Comparison of ENCODE assay signal across 31 mouse cellular contexts in genomic region chr5:100568177-100568576, GRCm38 (mm10). TPM values are rescaled to one million over a fixed set of nuclear protein-coding genes. Genes with fewer than 3 reads are reported as not detected.
DNase-seq lines count a peak whose midpoint lies in the region; ATAC-seq and TF ChIP-seq lines count a peak whose summit lies in the region.
"Had no signal": no experiment of that assay in that cellular context is flagged by ENCODE, and none has a peak within 500 bp of the region (broad histone marks: within the 10 kb centered on the region; RNA-seq: fewer than 3 reads in every experiment).

No protein-coding gene starts in this region.

- H3K4me1 ChIP-seq in kidney, embryonic 15.5 days: peaks cover 53% of the 10 kb centered on the region
- H3K4me1 ChIP-seq in CH12.LX (ENCODE audit: control insufficient read depth in 1 of 2, insufficient read depth in 2 of 2): peaks cover 2 to 63% of the 10 kb centered on the region in 2 experiments; a peak in 3 of 4 replicates
- peaks cover 3% of the 10 kb centered on the region for H3K4me1 ChIP-seq in embryonic fibroblast, embryonic 13.5 days (ENCODE audit: control insufficient read depth, insufficient read depth, low read length)
- H3K4me1 ChIP-seq in liver, postnatal 0 days (ENCODE audit: insufficient read depth): peaks cover 23% of the 10 kb centered on the region
- H3K4me1 ChIP-seq: hindbrain, embryonic 15.5 days; midbrain, embryonic 15.5 days; neural tube, embryonic 13.5 days had no signal

- no peaks in the 10 kb centered on the region for H3K9me3 ChIP-seq in kidney, embryonic 15.5 days (replicated peaks)
- H3K9me3 ChIP-seq in CH12.LX (replicated peaks; ENCODE audit: low read length): no peaks in the 10 kb centered on the region
- no peaks in the 10 kb centered on the region for H3K9me3 ChIP-seq in liver, postnatal 0 days (ENCODE audit: low read length)
- H3K9me3 ChIP-seq: embryonic facial prominence, embryonic 15.5 days; forebrain, embryonic 10.5 days; hindbrain, embryonic 15.5 days; limb, embryonic 10.5 days; lung, embryonic 15.5 days; midbrain, embryonic 15.5 days; neural tube, embryonic 13.5 days had no signal

- H3K4me3 ChIP-seq in kidney, embryonic 15.5 days (replicated peaks): no peak overlapping the region
- no peak overlapping the region for H3K4me3 ChIP-seq in CH12.LX (replicated peaks in 1 of 3; ENCODE audit: low read depth in 2 of 3, low read length in 2 of 3, poor library complexity in 1 of 3)
- H3K4me3 ChIP-seq in embryonic fibroblast, embryonic 13.5 days (ENCODE audit: insufficient read depth, low read length): no peak overlapping the region
- H3K4me3 ChIP-seq in liver, postnatal 0 days (ENCODE audit: low read depth, low read length): no peak overlapping the region
- H3K4me3 ChIP-seq: embryonic facial prominence, embryonic 15.5 days; forebrain, embryonic 10.5 days; hindbrain, embryonic 15.5 days; limb, embryonic 10.5 days; lung, embryonic 15.5 days; midbrain, embryonic 15.5 days; neural tube, embryonic 13.5 days had no signal

- TF ChIP-seq POLR2A in CH12.LX (IDR thresholded peaks at IDR 0.05; ENCODE audit: low read depth, low read length): 0 out of 2 replicates have a peak, but pooled peaks have one; percentile 5
- no peak for TF ChIP-seq POLR2A in embryonic fibroblast, embryonic 13.5 days (IDR thresholded peaks at IDR 0.05; ENCODE audit: low read depth, low read length)

- H3K36me3 ChIP-seq in kidney, embryonic 15.5 days: no peaks in the 10 kb centered on the region
- peaks cover 0 to 13% of the 10 kb centered on the region in 2 experiments for H3K36me3 ChIP-seq in CH12.LX (replicated peaks in 1 of 2; ENCODE audit: control insufficient read depth in 1 of 2, insufficient read depth in 1 of 2, low read length in 1 of 2)
- peaks cover 3% of the 10 kb centered on the region; the same call in 1 of the 2 replicates for H3K36me3 ChIP-seq in liver, postnatal 0 days (replicated peaks; ENCODE audit: insufficient read depth, low read length)
- H3K36me3 ChIP-seq: embryonic facial prominence, embryonic 15.5 days; forebrain, embryonic 10.5 days; hindbrain, embryonic 15.5 days; limb, embryonic 10.5 days; lung, embryonic 15.5 days; midbrain, embryonic 15.5 days; neural tube, embryonic 13.5 days had no signal

- 0 out of 2 replicates have a peak, but pooled peaks have one; percentile 4 for TF ChIP-seq EP300 in CH12.LX (IDR thresholded peaks at IDR 0.05; ENCODE audit: low read length)
- no peak for TF ChIP-seq EP300 in liver, postnatal 0 days (IDR thresholded peaks at IDR 0.05; ENCODE audit: low read depth)

- TF ChIP-seq CTCF in CH12.LX (conservative IDR thresholded peaks at IDR 0.05 in 1 of 2, IDR thresholded peaks at IDR 0.05 in 1 of 2; ENCODE audit: low read depth in 2 of 2, low read length in 2 of 2): no peak
- TF ChIP-seq CTCF in embryonic fibroblast, embryonic 13.5 days (IDR thresholded peaks at IDR 0.05; ENCODE audit: borderline replicate concordance, insufficient read depth, low read length): no peak
- no peak for TF ChIP-seq CTCF in liver, postnatal 0 days (IDR thresholded peaks at IDR 0.05; ENCODE audit: low read depth)

- in situ Hi-C loops in CH12.LX (cut with MboI; ENCODE audit: low pct_ligation_motif_present, low pct_unique_long_range_greater_than_20kb, low sequenced_read_pairs): loop anchor here (5.0 to 25.0 kb wide), 2 partner anchors 94 to 219 kb away; partner anchors contain the start of genes Helq and Mrps18c

- no peak overlapping the region for H3K9ac ChIP-seq in kidney, embryonic 15.5 days
- H3K9ac ChIP-seq in CH12.LX (ENCODE audit: insufficient read depth, low read depth): peak overlapping the region; percentile 79
- no peak overlapping the region for H3K9ac ChIP-seq in liver, postnatal 0 days (replicated peaks)
- H3K9ac ChIP-seq: embryonic facial prominence, embryonic 15.5 days; hindbrain, embryonic 15.5 days; lung, embryonic 15.5 days; midbrain, embryonic 15.5 days; neural tube, embryonic 13.5 days had no signal

- ATAC-seq in kidney, embryonic 15.5 days (replicated peaks; ENCODE audit: low FRiP score): no peak
- ATAC-seq in liver, postnatal 0 days: no peak
- ATAC-seq: activated CD4-positive, CD25-positive, alpha-beta regulatory T cell, adult 4 months; CD4-positive, CD25-positive, alpha-beta regulatory T cell, adult 4 months; forebrain, embryonic 16.5 days; midbrain, embryonic 15.5 days had no signal

- peak overlapping the region; percentile 86 for H3K27ac ChIP-seq in kidney, embryonic 15.5 days
- peak overlapping the region; percentile 68 for H3K27ac ChIP-seq in CH12.LX (ENCODE audit: insufficient read depth, low read depth)
- H3K27ac ChIP-seq in embryonic fibroblast, embryonic 13.5 days (ENCODE audit: insufficient read depth, low read length): peak overlapping the region; percentile 31; the same call in 1 of the 2 replicates
- H3K27ac ChIP-seq in liver, postnatal 0 days (ENCODE audit: low read depth): peak overlapping the region; percentile 76
- H3K27ac ChIP-seq: embryonic facial prominence, embryonic 15.5 days; forebrain, embryonic 10.5 days; hindbrain, embryonic 15.5 days; limb, embryonic 10.5 days; macrophage; midbrain, embryonic 15.5 days; neural tube, embryonic 13.5 days had no signal

- H3K79me2 ChIP-seq in CH12.LX (replicated peaks; ENCODE audit: control insufficient read depth, extremely low read depth, insufficient read depth, poor library complexity, severe bottlenecking): no peaks in the 10 kb centered on the region

- no peak for TF ChIP-seq RAD21 in CH12.LX (IDR thresholded peaks at IDR 0.05; ENCODE audit: low read depth, low read length)

- H3K27me3 ChIP-seq in kidney, embryonic 15.5 days: no peaks in the 10 kb centered on the region
- H3K27me3 ChIP-seq in CH12.LX (replicated peaks): no peaks in the 10 kb centered on the region
- H3K27me3 ChIP-seq in liver, postnatal 0 days (ENCODE audit: insufficient read depth, low read length): no peaks in the 10 kb centered on the region
- H3K27me3 ChIP-seq: embryonic facial prominence, embryonic 15.5 days; hindbrain, embryonic 15.5 days; lung, embryonic 15.5 days; midbrain, embryonic 15.5 days; neural tube, embryonic 13.5 days had no signal

- 39% methylated on average over 8 of the region's 8 CpGs for WGBS in kidney, embryonic 15.5 days
- 50% methylated on average over 8 of the region's 8 CpGs for WGBS in liver, postnatal 0 days (ENCODE audit: insufficient replicate concordance)

- peak overlapping the region; percentile 44 for H3K4me2 ChIP-seq in kidney, embryonic 15.5 days
- H3K4me2 ChIP-seq in CH12.LX (ENCODE audit: insufficient read depth, low read depth, poor library complexity, severe bottlenecking): peak overlapping the region; percentile 96
- peak overlapping the region; percentile 49 for H3K4me2 ChIP-seq in liver, postnatal 0 days (ENCODE audit: low read depth, low read length)
- H3K4me2 ChIP-seq: embryonic facial prominence, embryonic 15.5 days; hindbrain, embryonic 15.5 days; midbrain, embryonic 15.5 days; neural tube, embryonic 13.5 days had no signal

- dilution Hi-C loops in CH12.LX (cut with MboI; ENCODE audit: extremely low pct_ligation_motif_present, extremely low pct_unique_long_range_greater_than_20kb, low sequenced_read_pairs): no loop called here

- DNase-seq in kidney, postnatal 4 days: no peak
- no peak for DNase-seq in CH12.LX (ENCODE audit: extremely low read depth)
- DNase-seq in liver, postnatal 0 days: no peak
- DNase-seq in gastrocnemius, postnatal 4 days (ENCODE audit: low spot score in 2 of 2): no peak
- DNase-seq in adrenal gland, adult 18-20 months (ENCODE audit: low spot score in 2 of 2): no peak
- no peak for DNase-seq in c-Kit-positive CD71-positive TER-119-positive erythroid progenitor cells, embryonic 14.5 days (ENCODE audit: low spot score)
- DNase-seq: adrenal gland, postnatal 14 days; cerebellum, adult 9-11 months; gastrocnemius, postnatal 10 days; heart, adult 18-20 months; heart, postnatal 36 days; kidney, adult 11 months; retina, postnatal 1 day; right cerebral cortex, postnatal 25 days; thymus, adult 2 months; thymus, postnatal 4 days had no signal

TF ChIP-seq in CH12.LX, 34 proteins besides CTCF, POLR2A, EP300 and RAD21:
- TF ChIP-seq CHD1 (IDR thresholded peaks at IDR 0.05; ENCODE audit: low read depth, low read length) (no peak), KAT2A (IDR thresholded peaks at IDR 0.05; ENCODE audit: insufficient replicate concordance, low read length) (0 out of 2 replicates have a peak, but pooled peaks have one; percentile 31), TCF12 (IDR thresholded peaks at IDR 0.05; ENCODE audit: low read depth, low read length) (0 out of 2 replicates have a peak, but pooled peaks have one; percentile 5), BHLHE40 (IDR thresholded peaks at IDR 0.05; ENCODE audit: low read depth, low read length) (peak; percentile 73), HCFC1 (IDR thresholded peaks at IDR 0.05; ENCODE audit: low read depth, low read length) (no peak), TBP (conservative IDR thresholded peaks at IDR 0.05; ENCODE audit: low read depth, low read length) (0 out of 2 replicates have a peak, but pooled peaks have one; percentile 40), NELFE (IDR thresholded peaks at IDR 0.05; ENCODE audit: low read depth, low read length) (0 out of 2 replicates have a peak, but pooled peaks have one; percentile 3), USF2 (conservative IDR thresholded peaks at IDR 0.05; ENCODE audit: low read depth, low read length) (no peak), JUND (conservative IDR thresholded peaks at IDR 0.05; ENCODE audit: low read depth, low read length) (no peak), IRF4 (IDR thresholded peaks at IDR 0.05; ENCODE audit: low read depth, low read length) (no peak)

RNA-seq across cellular contexts. Expression of gene Plac8, which starts 3.9 kb away (rescaled TPM):
- polyA plus RNA-seq in kidney, embryonic 15.5 days (2015; fragmentation: Nextera tagmentation; extraction: Ambion mirVana): 89.5 and 101 TPM in 2 replicates
- total RNA-seq in CH12.LX (2012; rRNA removed): 64.3 and 99.9 TPM in 2 replicates
- total RNA-seq in CH12.LX (2014; rRNA removed): 235 and 258 TPM in 2 replicates
- polyA plus RNA-seq in CH12.LX (2012; ENCODE audit: insufficient read length, low read depth): 151 and 161 TPM in 2 replicates
- polyA plus RNA-seq in embryonic fibroblast, embryonic 13.5 days (2011; ENCODE audit: insufficient read length, low read depth, missing spikeins): 43.8 and 104 TPM in 2 replicates
- 104 and 109 TPM in 2 replicates for polyA plus RNA-seq in liver, postnatal 0 days (2015; fragmentation: Nextera tagmentation; extraction: Ambion mirVana)
- total RNA-seq in gastrocnemius, postnatal 4 days (2021): 1 to 10 TPM; 2.3 to 7.1 TPM
- total RNA-seq in adrenal gland, adult 18-20 months (2021): 1 to 10 TPM; 6.5 to 7.1 TPM
- total RNA-seq: layer of hippocampus, adult 18-20 months; layer of hippocampus, postnatal 25 days had no signal

RNA-seq across cellular contexts. Expression of gene Cops4, which starts 50.1 kb away (rescaled TPM):
- 192 and 194 TPM in 2 replicates for polyA plus RNA-seq in kidney, embryonic 15.5 days (2015; fragmentation: Nextera tagmentation; extraction: Ambion mirVana)
- total RNA-seq in CH12.LX (2012; rRNA removed) (122 and 149 TPM in 2 replicates), CH12.LX (2014; rRNA removed) (264 and 298 TPM in 2 replicates)
- 133 and 134 TPM in 2 replicates for polyA plus RNA-seq in CH12.LX (2012; ENCODE audit: insufficient read length, low read depth)
- polyA plus RNA-seq in embryonic fibroblast, embryonic 13.5 days (2011; ENCODE audit: insufficient read length, low read depth, missing spikeins): 93.8 and 115 TPM in 2 replicates
- 48.5 and 50.1 TPM in 2 replicates for polyA plus RNA-seq in liver, postnatal 0 days (2015; fragmentation: Nextera tagmentation; extraction: Ambion mirVana)
- 100 to 1,000 TPM; 112 to 114 TPM for total RNA-seq in gastrocnemius, postnatal 4 days (2021)
- total RNA-seq in adrenal gland, adult 18-20 months (2021): 10 to 100 TPM; 70.5 to 71.4 TPM

Comparison
In these comparisons a context has a peak if more than half of its experiments do, and no peak if none do; other contexts are left out.
1. H3K27ac ChIP-seq: peak in every context shown above with its lines; median percentile 86 in kidney, embryonic 15.5 days; 76 in liver, postnatal 0 days; 68 in CH12.LX; 31 in embryonic fibroblast, embryonic 13.5 days.
2. H3K4me2 ChIP-seq: peak in every context shown above with its lines; median percentile 96 in CH12.LX; 49 in liver, postnatal 0 days; 44 in kidney, embryonic 15.5 days.